Mouse (Mus musculus) ES-E14 (cell line): ENCODE data around the gene Ccdc66.

Experiments
- CHD2 ChIP-seq: IDR thresholded peaks from 2 replicates; pipeline ENCODE4 v1.6.1; 2014; ENCODE audit warnings: mild to moderate bottlenecking, low read depth, low read length, inconsistent platforms
- HCFC1 ChIP-seq: IDR thresholded peaks from 2 replicates; pipeline ENCODE4 v1.6.1; 2012; ENCODE audit warnings: low read length, inconsistent platforms, borderline replicate concordance; ENCODE audit not compliant: insufficient read depth

DNA sequence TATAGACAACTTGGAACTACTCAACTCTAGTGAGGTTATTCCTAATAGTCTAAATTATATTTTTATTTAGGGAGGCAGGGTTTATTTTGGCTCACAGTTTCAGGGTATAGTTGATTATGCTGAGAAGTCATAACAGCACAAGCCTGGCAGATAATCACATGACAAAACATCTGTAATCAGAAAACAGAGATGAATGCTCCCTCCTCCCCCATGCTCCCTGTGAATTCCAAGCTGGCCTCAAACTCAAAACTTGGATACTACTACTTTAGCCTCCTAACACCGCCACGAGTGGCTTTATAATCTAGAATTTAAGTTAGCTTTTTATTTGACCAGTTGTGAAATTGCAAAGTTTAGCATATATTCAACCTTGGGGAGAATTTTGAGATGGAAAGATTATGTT lies 76.2 kb downstream of the Ccdc66 start:
- TF ChIP-seq CHD2 (no peak), HCFC1 (no peak)
